Mouse (Mus musculus): ENCODE data around the gene D630003M21Rik.

GRCm38 (mm10) chr2:158253806-158254205 lies 24.8 kb upstream of the D630003M21Rik start:
- TF ChIP-seq CTCF (IDR thresholded peaks at IDR 0.05; ENCODE audit: insufficient read depth, low read depth, low read length) (no peak), POLR2A (IDR thresholded peaks at IDR 0.05; ENCODE audit: insufficient read depth, low read depth, low read length) (no peak)

Data from olfactory bulb, adult 2 months (tissue).